Mouse (Mus musculus): ENCODE results near the gene Lrmda.

GRCm38 (mm10) chr14:21987660-21988576, 31.6 kb upstream of the Lrmda start:
- TF ChIP-seq CTCF (IDR thresholded peaks at IDR 0.05; ENCODE audit: extremely low read depth, insufficient read depth, low read length), result no peak
- TF ChIP-seq POLR2A (IDR thresholded peaks at IDR 0.05; ENCODE audit: extremely low read depth, insufficient read depth, low read length), result peak; percentile 78
